Mouse (Mus musculus) kidney, adult 18-20 months (tissue): ENCODE results near the gene Slk.
A peak's percentile ranks its signal among the peaks of the same experiment; 100 is the strongest.

ENCODE experiments used
- DNase-seq: peaks from one replicate; pipeline ENCODE4 v3.0.0; 2021

Gene Slk

DNA sequence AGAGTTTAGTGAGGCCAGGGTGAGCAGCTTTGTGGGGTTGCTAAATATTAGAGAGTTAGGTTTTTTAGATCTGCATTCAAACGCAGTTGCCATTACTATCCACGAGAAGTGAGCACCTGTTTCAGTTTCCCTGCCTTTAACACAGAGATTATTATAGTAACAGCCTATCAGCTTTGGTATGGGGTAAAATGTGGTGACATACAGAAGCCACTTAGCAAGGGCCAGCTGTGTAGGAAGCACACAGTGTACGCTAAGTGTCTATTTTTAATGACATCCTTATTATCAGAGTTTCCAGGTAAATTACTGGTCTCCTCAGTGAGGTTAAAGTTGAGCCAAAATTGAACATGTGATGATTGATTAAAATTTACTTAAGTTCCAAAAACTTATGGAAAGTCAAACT is 5.8 kb upstream of the Slk start:
- no peak for DNase-seq

- peak; percentile 35 for DNase-seq
Measured at GRCm38 (mm10) chr19:47578581-47579224, 775 bp upstream of the Slk start.

GRCm38 (mm10) chr19:47579788-47580631 is 532 bp downstream of the Slk start:
- peak; percentile 54 for DNase-seq

DNA sequence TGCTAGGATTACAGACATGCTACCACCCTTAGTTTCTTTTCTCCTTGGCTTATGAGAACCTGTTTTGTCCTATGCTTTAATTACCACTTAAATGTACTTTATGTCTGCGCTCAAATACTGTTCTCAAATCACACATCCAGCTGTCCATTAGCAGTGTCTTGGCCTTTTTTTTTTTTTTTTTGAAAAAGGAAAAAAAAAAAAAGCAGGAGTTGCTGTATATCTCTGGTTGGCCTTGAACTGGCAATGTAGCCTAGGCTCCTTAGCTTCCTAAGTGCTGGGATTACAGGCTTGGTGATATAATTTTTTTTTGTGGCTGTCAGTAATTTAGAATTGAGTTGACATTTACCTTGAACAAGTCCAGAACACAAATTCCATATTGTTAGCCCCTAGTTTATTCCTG is 6.3 kb downstream of the Slk start:
- no peak for DNase-seq

GRCm38 (mm10) chr19:47587009-47587408 is 7.5 kb downstream of the Slk start:
- DNase-seq, result peak; percentile 17

DNA sequence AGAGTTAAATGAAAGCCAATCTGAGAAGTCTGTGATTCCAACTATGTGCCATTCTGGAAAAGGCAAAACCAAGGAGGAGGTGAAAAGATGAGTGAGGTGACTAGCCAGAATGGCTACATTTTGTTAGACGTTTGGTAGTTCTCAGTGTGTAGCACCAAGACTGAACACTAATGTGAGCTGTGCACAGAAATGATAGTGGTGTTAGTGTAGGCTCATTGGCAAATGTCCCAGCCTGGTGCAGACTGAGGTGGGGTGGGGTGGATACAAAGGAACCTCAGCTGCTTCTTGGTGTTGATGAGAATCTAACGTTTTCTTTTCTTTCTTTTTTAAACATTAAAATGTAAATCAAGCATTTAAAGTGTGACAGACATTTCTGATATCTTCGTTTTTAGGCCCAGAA is 29.0 kb downstream of the Slk start:
- DNase-seq, result no peak

DNA sequence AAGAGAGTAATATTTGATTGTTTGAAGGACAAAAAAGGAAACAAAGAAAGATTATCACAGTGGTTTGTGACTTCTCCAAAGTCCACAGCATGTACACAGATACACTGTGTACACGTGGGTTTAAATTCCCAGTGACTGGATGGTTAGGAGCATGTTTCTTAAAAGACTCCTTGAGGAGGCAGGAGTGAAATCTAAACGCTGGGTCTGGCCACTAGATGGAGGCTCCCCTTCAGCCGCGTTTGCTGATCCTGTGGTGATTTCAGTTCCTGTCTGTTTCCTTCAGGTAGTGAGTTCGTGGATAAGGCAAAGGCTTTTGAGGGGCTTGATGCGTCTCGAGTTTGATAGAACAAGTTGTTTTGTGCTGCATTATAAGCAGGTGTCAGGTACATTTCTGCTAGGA is 34.0 kb downstream of the Slk start:
- DNase-seq, result no peak

DNA sequence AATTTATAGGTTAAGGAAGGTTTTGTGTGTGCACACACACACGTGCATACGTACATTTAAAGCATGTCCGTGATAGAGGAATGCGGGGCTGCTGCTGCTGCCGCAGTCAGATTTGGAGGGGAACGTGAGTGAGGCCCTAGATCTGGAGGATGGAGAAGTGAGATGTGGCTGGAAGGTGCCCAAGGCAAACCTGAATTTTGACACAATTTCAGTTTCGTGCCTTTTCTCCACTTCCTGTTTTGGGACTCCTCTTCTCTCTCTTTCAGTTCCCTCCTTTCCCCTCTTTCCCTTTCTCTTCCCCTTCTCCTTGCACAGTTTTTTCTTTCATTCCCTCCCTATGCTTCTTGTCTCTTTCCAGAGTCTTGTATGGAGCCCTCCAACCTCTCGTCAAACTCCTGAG is 42.0 kb downstream of the Slk start:
- no peak for DNase-seq

DNA sequence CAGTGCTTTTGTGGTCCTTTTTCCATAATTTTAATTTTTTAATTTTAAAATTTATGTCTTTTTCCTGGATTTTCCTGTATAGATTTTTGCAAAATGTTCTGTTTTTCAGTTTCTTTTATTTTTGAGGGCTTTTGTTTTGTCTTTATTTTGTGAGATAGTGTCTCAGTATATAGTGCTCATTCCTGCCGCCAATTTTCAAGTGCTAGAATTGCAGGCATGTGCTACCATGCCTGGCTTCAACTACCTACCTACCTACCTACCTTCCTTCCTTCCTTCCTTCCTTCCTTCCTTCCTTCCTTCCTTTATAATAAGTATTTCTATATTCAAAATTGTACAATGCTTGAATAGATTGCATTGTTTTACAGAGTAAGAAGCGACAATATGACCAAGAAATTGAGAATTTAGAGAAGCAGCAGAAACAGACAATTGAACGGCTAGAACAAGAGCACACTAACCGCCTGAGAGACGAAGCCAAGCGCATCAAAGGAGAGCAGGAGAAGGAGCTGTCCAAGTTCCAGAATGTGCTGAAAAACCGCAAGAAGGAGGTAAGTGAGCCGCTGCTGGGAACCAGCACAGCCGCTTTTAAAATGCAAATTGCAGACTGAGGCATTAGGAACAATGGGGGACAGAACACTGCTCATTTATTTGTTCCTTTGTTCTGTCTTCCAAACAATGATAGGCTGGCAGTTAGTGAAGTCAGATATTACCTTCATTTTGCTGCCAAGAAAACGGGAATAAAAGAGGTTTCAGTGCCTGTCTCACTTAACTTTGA is 45.6 kb downstream of the Slk start:
- DNase-seq, result no peak

GRCm38 (mm10) chr19:47627450-47627849 is 48.0 kb downstream of the Slk start:
- no peak for DNase-seq

- no peak for DNase-seq
Measured at GRCm38 (mm10) chr19:47629068-47629467, 49.6 kb downstream of the Slk start.

GRCm38 (mm10) chr19:47630381-47630780 is 50.9 kb downstream of the Slk start:
- no peak for DNase-seq

GRCm38 (mm10) chr19:47631799-47632198 is 52.3 kb downstream of the Slk start:
- DNase-seq, result no peak

DNA sequence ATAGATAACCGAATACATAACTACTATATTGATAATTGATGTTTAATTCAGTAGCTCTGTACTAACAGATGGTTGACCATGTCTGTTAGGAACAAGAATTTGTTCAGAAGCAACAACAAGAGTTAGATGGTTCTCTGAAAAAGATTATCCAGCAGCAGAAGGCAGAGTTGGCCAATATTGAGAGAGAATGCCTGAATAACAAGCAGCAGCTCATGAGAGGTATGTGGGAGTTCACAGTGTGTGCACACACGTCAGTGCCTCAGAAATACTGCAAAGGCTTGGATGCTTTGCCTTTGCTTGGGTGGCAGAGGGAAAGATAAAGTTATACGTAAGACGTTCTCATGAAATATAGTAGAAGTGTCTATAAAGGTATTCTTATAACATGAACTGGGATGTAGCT is 55.9 kb downstream of the Slk start:
- no peak for DNase-seq

DNA sequence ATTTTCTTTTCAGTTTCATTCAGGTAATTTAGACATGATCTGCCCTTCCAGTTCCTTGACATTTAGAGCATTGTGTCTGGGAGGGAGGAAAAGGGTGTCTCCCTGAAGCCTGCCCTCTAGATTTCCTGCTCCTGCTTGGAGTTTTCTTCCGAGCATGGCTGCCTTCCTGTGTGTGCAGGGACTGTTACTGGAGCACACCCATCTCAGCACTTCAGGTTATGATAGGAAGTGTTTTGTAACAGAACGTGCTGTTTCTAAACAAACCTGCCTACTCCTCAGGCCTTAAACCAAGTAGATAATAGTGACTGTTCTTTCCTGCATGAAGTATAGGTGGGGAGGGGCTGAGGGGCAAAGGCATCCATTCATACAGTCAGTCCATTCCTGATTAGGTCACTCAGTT is 64.4 kb downstream of the Slk start:
- DNase-seq, result no peak

DNA sequence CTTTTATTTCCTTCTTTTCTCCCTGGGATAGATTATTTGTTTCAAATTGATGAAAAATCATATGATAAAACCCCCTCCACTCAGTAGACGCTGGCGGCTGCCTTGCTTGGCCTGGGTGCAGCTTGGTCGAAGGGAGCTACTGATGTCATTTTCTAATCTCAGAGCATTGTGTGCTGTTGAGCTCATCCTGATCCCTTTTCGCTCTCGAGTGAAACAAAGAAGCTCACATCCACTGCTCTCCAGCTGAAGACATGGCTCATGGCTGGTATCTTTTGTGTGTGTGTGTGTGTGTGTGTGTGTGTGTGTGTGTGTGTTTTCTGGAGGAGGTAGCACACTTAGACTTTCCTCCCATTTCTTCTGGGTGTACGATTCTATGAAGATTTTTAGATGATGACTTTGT is 66.1 kb downstream of the Slk start:
- DNase-seq, result no peak

- DNase-seq, result no peak
Measured at GRCm38 (mm10) chr19:47646508-47647120, 67.1 kb downstream of the Slk start.

- no peak for DNase-seq
Measured at GRCm38 (mm10) chr19:47649071-47649470, 69.6 kb downstream of the Slk start.

- DNase-seq, result no peak
Measured at GRCm38 (mm10) chr19:47650366-47651159, 71.1 kb downstream of the Slk start.

DNA sequence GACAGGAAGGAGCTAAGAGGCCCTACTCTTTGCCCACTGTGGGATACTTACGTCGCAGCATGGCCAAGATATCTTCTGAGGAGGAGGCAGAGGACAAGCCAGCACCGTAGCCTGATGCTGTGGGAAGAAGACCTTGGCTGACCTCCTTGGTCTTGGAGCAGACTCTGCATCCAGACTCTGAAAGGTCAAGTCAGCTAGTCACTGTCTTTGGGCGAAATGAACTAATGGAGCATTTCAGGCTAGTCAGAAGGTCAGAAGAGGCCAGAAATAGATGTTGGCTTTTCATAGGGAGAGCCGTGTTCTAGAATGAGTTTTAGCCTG is 71.6 kb downstream of the Slk start:
- no peak for DNase-seq

DNA sequence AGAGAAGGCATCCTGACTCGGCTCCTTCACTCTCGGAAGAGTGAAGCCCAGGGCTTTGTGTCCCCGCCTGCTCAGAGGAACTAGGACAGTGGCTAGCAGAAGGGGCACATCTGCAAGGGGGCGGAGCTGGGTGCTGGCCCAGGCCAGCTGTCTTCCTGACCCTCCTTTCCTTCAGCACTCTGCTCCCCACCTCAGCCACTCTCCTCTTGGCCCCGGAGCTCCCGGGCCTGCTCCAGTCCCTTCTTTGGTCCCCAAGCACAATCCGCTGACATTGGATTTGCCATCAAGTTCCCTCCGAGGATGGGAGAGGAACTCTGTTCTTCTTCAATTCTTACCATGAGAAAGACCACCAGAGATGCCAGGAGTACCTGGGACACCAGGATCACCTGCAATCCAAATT is 72.8 kb downstream of the Slk start:
- no peak for DNase-seq

- DNase-seq, result no peak
Measured at GRCm38 (mm10) chr19:47653173-47653572, 73.7 kb downstream of the Slk start.

GRCm38 (mm10) chr19:47654896-47655295 is 75.4 kb downstream of the Slk start:
- no peak for DNase-seq
